Mouse (Mus musculus) gastrocnemius, postnatal 14 days (tissue): Measurements from ENCODE around the gene 1700001C19Rik. TPM values are rescaled to one million over a fixed set of nuclear protein-coding genes. Genes with fewer than 3 reads are reported as not detected.

ENCODE experiments used
- DNase-seq: peaks from one replicate; pipeline ENCODE4 v3.0.0; 2021; ENCODE audit warnings: mixed read lengths
- intact Hi-C: fragments of 180-260 bp; cut with DNase I; formaldehyde crosslinking; loops from one replicate; pipeline ENCODE4 v1.15.1; 2025; ENCODE audit warnings: low total_unique reads
- long read RNA-seq, 2 experiments: library from polyadenylated mRNA; stranded (forward); transcript quantifications; one replicate each; pipeline ENCODE4 v2.0.0; 2021
- total RNA-seq, 2 experiments: library from RNA; stranded (reverse); gene quantifications; 2 replicates each; pipeline ENCODE4 v1.2.3; 2021

The 1700001C19Rik gene
- not detected for total RNA-seq
- long read RNA-seq, experiment 1, result 0 reads
- long read RNA-seq, experiment 2, result 0 reads

DNA sequence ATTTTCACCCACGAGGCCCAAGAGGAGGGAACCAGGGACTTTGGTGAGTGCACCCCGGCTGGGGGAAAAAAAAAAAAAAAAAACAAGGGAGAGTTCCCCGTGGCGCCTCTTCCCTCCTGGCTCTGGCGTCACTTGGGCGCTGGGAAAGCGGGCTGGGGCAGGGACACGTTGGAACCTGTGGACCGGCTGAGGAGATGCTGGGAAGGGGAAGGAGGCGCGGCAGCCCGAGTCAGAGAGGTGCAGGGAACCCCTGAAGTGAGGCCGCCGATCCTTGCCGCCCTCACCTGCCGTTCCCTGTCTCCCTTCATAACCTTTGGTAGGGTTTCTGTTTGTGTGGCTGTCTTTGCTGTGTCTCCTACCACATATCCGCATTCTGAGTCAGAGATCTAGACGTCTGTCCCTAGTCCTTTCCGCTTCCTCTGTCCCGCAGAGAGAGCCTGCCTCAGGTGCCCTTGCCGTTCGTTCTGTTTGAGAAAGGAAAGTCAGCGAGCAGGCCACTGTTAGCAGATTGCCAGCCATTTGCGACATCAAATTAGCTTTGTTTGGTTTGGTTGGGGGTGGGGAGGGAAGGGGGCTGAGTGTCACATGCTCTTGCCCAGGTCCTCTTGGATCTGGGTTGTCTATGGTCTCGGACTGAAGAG, at the start of gene 1700001C19Rik:
TSS of gene 1700001C19Rik (minus strand) at position 470 of the 641 bp plus-strand sequence.
- no peak for DNase-seq

GRCm38 (mm10) chr17:47485791-47486190, 48.6 kb upstream of the 1700001C19Rik start:
- intact Hi-C loops, result loop anchor here (10.0 kb wide), 1 partner anchor 101 kb away; the partner anchor contains the start of gene Guca1b
- no peak for DNase-seq

More for the DNA sequence above, at the start of gene 1700001C19Rik:
- intact Hi-C loops, result no loop called here

- intact Hi-C loops, result loop anchor here (10.0 kb wide), 1 partner anchor 100 kb away; the partner anchor contains the start of gene Guca1b
- DNase-seq, result no peak
These were observed 47.8 kb upstream of the 1700001C19Rik start for GRCm38 (mm10) chr17:47484993-47485392.

- no peak for DNase-seq
- intact Hi-C loops, result loop anchor here (10.0 kb wide), 1 partner anchor 100 kb away; the partner anchor contains the start of gene Guca1b
These were observed 47.2 kb upstream of the 1700001C19Rik start for GRCm38 (mm10) chr17:47484241-47484921.

GRCm38 (mm10) chr17:47482401-47482800, 45.2 kb upstream of the 1700001C19Rik start:
- peak; percentile 70 for DNase-seq
- intact Hi-C loops, result loop anchor here (10.0 kb wide), 1 partner anchor 98 kb away; the partner anchor contains the start of gene Guca1b

DNA sequence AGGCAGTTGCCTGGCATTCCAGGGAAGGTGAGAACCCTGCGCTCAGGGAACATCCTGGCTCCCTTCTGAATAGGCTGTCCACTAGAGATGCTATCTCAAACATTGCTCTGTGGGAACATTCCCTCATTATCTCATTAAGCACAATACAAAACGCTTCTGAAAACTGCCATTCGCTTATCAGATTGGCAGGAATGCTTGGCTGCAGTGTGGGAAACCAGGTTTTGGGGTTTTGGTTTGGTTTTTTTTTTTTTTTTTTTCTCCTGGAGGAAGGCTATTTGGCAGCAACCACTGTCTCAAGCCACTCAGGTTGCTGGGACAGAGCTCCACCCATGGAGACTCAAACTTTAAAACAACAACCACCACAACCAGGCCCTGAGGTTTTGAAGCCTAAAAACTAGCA, 42.7 kb upstream of the 1700001C19Rik start:
- intact Hi-C loops, result loop anchor here (10.0 kb wide), 1 partner anchor 95 kb away; the partner anchor contains the start of gene Guca1b

GRCm38 (mm10) chr17:47475714-47476113, 38.5 kb upstream of the 1700001C19Rik start:
- DNase-seq, result no peak
- intact Hi-C loops, result no loop called here

More for the DNA sequence above, 42.7 kb upstream of the 1700001C19Rik start:
- no peak for DNase-seq

- DNase-seq, result no peak
- intact Hi-C loops, result no loop called here
These were observed 38.0 kb upstream of the 1700001C19Rik start for GRCm38 (mm10) chr17:47475181-47475580.

DNA sequence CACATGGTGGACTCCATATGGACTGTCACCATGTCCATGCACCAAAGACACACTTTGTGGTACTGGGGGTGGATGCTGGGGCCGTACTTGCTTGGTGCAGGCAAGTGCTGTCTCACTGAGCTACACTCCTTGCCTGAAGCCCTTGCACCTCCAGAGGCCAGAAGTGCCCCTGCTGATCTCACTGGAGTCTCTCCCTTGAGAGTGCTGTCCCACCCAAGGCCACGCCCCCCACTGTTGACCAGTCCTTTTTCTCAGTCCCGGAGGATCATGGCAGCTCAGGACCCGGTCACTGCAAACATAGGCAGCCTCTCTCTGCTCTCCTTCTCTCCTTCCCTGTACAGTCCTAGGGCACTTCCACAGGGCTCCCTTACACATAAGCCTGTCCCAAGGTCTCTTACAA, 37.1 kb upstream of the 1700001C19Rik start:
- no peak for DNase-seq
- intact Hi-C loops, result no loop called here

DNA sequence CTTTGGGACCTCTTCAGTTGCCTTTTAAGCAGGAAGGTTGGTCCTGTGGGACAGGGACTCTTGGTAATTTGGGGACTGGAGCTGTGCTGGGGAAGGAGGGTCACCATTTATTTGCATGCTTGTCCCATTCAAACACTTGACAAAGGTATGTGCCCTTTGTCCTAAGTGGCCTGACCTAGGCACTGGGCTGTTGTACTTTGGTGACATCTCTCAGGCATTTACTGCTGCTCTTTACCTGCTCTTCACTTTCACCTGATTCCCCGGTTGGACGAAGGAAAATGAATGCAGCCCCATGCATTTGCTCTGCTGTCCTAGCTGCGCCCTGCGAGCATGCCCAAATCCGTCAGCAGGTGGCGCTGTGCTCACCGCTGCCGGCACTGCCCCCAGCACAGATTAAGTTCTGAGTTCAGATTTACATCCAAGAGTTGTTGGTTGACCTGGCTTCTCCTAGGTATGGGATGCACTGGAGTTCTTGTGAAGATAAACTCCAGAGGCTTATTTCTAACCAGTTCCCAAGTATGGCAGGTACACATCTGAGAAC, 36.3 kb upstream of the 1700001C19Rik start:
- intact Hi-C loops, result no loop called here
- DNase-seq, result peak; percentile 38

GRCm38 (mm10) chr17:47472435-47473350, 35.5 kb upstream of the 1700001C19Rik start:
- DNase-seq, result no peak
- intact Hi-C loops, result no loop called here

- DNase-seq, result no peak
- intact Hi-C loops, result no loop called here
These were observed 33.5 kb upstream of the 1700001C19Rik start for GRCm38 (mm10) chr17:47470686-47471085.

- intact Hi-C loops, result no loop called here
- no peak for DNase-seq
These were observed 32.9 kb upstream of the 1700001C19Rik start for GRCm38 (mm10) chr17:47470121-47470520.

- intact Hi-C loops, result no loop called here
- no peak for DNase-seq
These were observed 32.5 kb upstream of the 1700001C19Rik start for GRCm38 (mm10) chr17:47469642-47470041.

- intact Hi-C loops, result no loop called here
- DNase-seq, result peak; percentile 25
These were observed 31.3 kb upstream of the 1700001C19Rik start for GRCm38 (mm10) chr17:47468466-47468865.

- no peak for DNase-seq
- intact Hi-C loops, result no loop called here
These were observed 30.9 kb upstream of the 1700001C19Rik start for GRCm38 (mm10) chr17:47468063-47468462.

DNA sequence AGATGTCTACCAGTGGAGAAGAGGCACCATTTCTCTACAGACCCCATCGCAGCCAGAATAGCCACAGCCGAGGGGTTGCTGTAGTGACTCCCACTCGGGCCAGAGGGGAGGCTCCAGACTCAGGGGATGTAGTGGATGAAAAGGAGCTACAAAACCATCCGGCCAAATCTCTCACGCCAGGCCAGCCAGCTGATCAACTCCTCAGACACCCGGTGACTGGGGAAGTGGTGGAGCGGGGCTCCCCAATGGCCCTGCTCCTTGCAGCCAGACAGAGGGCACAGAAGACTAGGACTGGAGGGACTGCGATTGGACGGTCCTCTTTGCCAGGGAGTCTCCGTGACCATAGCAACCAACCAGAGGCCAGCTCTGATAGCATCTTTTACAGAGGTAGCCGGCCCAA, 30.5 kb upstream of the 1700001C19Rik start:
- intact Hi-C loops, result no loop called here

DNA sequence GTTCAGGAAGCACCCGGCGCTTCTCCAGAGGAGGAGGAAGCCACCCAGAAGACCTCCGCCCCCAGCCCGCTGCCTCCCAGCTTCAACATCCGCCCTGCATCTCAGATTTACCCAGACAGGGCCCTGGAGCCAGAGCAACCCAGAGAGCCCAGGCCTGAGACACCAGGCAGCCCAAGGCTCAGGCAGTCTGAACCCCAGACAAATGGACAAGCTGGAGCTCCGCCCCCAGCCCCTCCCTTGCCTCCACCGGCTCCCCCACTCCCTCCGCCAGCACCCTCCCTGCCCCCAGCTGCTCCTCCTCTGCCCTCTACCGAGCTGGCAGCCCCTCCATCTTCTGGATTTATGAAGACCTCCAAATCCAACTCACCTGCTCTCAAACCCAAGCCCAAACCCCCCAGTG, 29.1 kb upstream of the 1700001C19Rik start:
- DNase-seq, result no peak
- intact Hi-C loops, result no loop called here

More for the DNA sequence above, 30.5 kb upstream of the 1700001C19Rik start:
- DNase-seq, result no peak

DNA sequence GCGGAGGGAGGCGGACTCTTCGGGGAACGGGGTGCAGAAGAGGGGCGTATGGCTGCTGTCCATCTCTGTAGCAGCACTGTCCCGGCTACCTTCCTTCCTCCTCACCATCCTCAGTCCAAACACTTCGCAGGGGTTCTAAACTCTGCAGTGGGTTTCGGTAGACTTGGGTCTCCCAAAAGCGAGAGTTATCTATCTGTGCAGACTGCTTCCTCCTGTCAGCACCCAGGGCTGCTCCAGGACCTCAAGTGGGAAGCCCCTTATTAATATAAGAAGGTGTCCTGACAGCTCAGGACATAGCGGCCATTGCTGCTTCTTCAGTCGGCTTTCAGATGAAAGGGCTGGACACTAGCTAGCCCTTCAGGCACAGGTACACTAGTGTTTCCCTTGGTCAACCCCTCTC, 27.8 kb upstream of the 1700001C19Rik start:
- DNase-seq, result no peak
- intact Hi-C loops, result no loop called here
